Mouse (Mus musculus) lung, adult 2 months (tissue): ENCODE results near the gene Tprn.

Experiments
- CTCF ChIP-seq: fragments of 200-500 bp; IDR thresholded peaks from 2 replicates; pipeline ENCODE4 v1.5.1; 2011; ENCODE audit warnings: mild to moderate bottlenecking, low read length, control low read depth; ENCODE audit not compliant: insufficient read depth
- POLR2A ChIP-seq: fragments of 200-500 bp; IDR thresholded peaks from 2 replicates; pipeline ENCODE4 v1.6.1; 2011; ENCODE audit warnings: low read depth, mild to moderate bottlenecking, control low read depth, low read length, borderline replicate concordance; ENCODE audit errors: extremely low read depth

- no peak for TF ChIP-seq CTCF
- TF ChIP-seq POLR2A, result no peak
Measured at GRCm38 (mm10) chr2:25227406-25227805, 35.0 kb upstream of the Tprn start.
